Mouse (Mus musculus): ENCODE measurements around the gene Apol7e.
A peak's percentile ranks its signal among the peaks of the same experiment; 100 is the strongest.
"Not testable (repeated sequence)": the region's sequence is repeated elsewhere in the genome, so short reads cannot be mapped to it uniquely, and the experiment has no call there.

Gene Apol7e

DNA sequence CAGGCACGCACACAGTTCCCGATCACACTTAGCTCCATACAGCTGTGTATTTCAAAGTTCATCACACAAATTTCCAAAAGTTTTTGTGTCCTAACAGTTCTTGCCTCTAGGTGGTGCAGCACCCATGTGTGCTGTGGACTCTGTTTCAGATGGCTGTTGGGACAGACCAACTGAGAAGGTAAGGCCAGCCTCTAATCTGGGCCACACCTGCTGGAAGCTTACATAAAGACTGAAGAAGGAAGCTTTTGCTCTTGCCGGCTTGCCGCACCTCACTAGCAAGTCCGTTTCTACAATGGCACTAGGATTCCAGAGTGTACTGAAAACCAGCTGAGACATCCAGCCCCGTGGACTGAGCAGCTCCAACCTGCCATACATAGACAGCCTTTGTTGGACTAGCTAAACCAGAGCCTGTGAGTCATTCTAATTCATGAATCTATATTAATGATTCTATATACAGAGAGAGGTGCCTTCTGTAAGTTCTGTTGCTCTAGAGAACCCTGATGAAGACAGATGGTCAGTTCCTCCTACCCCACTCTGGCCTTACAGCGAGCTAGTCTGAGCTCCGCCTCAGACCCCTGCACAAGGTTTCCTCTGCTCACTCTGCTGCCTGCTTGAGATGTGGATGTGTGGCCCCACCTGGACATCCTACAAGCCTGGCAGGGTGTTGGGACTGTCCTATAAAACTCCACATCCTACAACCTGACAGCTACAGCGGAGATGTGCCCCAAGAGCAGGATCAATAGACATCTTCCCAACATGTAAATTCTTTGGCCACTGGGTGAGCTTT, 42.0 kb downstream of the Apol7e start:
- no peak for DNase-seq (ENCODE audit: low spot score in 2 of 2)

DNA sequence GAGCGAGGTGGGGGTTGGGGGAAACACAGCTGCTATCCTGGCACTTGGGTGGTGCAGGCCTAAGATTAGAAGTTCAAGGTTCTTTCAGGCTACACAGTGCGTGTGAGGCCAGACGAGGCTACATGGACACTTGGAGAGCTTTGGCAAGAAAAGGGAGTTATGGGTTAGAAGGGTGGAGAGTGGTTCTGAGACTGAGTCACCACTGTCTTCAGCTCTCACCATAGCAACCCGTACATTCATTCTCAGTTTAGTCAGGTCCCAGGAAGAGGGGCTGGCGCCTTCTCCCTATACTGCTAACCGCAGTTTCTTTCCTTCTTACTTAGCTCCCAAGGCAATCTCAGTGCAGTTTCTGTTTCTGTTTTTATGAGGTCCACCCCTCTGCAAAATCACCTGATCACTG, 42.9 kb downstream of the Apol7e start:
- not testable (repeated sequence) for DNase-seq (ENCODE audit: low spot score in 2 of 2)

DNA sequence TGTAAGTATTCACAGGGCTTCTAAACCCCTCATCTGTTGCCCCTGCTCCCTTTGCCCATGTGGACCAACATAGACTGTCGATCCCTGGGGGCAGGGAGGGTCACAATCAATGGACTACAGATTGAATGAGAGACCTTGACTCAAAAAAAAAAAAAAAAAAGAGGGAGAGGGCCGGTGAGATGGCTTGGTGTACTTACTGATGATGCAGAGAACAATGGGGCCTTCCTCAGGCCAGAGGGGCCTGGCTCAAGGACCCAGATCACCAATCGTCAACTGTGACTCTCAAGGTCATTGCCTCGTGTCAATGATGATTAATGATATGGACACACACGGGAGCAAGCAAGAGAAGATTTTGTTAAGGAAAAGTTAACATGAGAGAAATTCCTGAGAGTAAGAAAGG, 46.0 kb downstream of the Apol7e start:
- DNase-seq (ENCODE audit: low spot score in 2 of 2): no peak

DNA sequence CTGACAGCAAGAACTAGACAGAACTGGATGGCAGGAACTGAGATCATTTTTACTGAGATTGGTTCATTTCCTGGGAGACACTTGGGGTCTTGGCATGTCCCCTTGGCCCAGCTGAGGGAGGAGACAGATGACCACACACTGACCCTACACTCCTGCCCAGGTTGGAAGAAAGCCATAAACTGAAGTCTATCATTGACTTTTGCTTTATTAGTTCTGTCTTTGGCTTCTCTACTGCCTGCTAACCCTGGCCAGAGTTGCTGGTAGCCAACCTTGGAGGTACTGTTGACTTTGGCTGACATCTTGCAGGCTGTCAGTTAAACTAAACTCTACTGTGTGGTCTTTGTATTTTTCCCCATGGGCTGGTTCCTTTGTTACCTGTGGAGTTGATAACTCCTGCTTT, 46.4 kb downstream of the Apol7e start:
- DNase-seq (ENCODE audit: low spot score in 2 of 2): no peak

DNA sequence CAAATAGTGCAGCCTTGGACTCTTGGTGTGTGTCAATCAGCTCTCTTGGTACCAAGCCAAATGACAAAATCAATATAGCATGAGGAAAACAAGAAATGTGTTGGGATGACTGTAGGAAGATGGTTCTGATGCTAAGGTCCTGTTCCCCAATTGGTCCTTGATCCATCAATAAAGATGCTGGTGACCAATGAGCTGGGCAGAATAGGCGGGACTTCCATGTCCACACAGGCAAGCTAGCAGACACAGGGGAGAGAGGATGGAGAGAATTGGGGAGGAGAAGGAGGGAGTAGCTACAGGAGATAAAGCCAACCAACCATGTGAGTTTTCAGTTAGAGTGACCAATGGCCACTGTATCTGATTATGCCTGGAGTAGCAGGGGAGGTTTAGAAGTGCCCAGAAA, 47.7 kb downstream of the Apol7e start:
- DNase-seq (ENCODE audit: low spot score in 2 of 2): no peak

DNA sequence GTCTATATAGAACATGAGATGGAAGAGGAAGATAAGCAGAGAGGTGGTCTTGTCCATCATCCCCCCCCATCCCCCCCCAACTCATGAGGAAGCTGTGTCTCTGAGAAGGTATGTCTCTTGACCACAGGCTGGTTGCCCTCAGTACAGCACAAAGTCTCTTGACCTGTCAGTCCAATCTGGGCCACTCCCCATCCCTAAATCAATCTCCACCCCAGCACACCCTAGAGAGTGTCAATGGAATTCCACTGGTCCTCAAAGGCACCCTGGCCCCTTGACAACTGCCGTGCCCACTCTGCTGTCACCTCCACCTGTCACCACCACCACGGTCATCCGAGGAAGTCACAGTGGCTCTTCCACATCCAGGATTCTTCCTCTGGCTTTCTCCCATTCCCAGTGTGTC, 49.8 kb downstream of the Apol7e start:
- no peak for DNase-seq (ENCODE audit: low spot score in 2 of 2)

DNA sequence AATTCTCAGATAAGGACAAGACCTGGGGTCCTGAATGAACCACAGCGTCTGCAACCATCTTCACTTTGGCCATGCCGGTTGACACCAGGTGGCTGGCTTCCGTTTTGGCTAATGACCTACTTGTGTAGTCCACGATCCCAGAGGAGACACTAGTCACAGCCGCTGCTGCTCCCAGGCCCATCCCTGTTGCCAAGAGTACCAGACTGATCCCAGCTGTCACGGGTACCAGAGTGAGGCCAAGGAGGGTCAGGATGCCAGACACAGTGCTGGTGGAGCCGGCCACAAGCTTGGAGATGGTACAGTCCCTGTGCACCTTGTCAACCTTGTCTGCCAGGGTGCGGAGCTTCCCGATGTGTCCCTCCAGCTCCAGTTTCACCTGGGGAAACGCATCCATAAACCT, 51.1 kb downstream of the Apol7e start:
- no peak for DNase-seq (ENCODE audit: low spot score in 2 of 2)

DNA sequence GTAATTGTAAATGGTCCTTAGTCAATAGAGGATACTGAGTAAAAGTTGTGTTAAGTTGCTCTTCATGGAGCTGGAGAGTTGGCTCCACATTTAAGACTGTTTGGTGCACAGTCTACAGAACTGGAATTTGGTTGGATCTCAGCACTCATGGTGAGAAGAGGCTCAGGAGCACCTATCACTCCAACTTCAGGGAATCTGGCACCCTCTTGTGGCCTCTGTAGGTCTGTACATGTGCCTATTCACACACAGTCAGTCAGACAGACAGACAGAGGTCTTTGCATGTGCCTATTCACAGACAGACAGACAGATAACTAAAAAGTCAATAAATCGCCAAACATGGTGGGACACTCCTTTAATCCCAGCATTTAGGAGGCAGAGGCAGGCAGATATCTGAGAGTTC, 51.8 kb downstream of the Apol7e start:
- no peak for DNase-seq (ENCODE audit: low spot score in 2 of 2)

DNA sequence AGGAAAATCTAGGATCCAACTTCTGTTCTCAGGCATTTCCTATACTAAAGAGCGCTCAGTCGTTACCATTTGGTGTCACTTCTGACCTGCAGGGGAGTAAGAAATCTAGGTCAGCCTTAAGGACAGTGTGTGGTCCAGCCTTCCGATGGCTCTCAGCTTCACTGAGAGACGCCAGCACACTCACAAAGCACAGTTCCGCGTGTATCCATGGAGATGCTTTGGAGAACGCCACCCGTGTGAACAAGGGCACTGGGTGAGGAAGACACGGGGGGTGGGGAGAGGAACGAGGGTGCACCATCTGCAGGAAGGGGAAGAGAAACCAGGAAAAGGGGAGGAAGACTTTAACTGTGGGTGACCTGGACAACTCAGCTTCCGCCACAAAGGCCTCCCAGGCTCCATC, 53.8 kb downstream of the Apol7e start:
- no peak for DNase-seq (ENCODE audit: low spot score in 2 of 2)

DNA sequence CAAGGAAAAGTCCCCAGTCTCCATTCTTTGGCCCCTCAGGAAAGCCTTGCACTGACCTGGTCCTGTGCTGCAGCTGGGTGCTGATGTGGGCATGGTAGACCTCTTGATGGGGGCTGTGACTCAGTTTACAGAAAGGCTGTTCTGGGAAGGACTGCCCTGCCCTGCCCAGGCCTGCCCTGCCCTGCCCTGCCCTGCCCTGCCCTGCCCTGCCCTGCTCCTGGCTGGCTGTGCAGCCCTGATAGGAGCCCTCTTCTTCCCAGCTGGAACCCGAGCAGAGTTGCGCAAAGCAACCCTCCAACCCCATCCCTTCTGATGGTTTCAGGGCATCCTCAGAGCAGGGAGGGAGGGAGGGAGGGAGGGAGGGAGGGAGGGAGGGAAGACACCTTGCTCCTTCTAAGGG, 56.5 kb downstream of the Apol7e start:
- DNase-seq (ENCODE audit: low spot score in 2 of 2): no peak

DNA sequence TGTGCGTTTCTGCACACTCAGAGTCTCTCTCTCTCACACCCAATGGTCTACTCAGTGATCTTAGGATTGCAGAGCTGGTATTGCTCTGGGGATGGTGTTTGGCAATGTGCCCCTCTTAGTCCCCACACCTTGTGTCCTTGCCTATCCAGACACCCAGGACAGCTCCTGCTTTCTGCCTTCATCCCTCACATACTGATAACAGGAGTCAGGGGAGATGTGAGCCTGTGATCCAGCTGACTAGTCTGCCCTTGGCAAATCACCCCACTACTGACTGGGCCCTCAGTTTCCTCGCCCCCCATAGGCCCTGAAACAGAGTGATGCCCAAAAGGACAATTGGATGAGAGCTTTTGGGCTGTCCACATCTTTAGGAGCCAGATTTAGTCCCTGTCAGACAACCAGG, 57.4 kb downstream of the Apol7e start:
- DNase-seq (ENCODE audit: low spot score in 2 of 2): no peak

DNA sequence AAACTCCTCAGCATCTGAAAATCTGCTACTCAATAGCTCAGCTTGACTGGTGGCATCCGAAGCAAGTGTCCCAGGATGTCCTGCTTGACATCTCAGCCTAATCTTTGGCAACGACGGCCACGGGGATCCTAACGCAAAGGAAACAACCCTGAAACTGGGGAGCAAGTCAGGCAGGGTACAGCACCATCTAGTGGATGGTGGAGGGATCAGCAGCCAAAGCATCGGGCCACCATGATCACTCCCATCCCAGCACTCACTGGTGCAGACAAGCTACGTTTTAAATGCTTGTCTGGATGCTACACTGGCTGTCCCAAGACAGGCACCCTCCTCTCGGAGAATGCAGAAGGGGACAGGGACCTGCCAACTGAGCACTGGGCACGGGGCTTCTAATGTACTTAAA, 58.2 kb downstream of the Apol7e start, which contains the start of gene Apol8:
Gene Apol8, minus strand, starts transcription at position 156 of the 400 bp plus-strand sequence.
- DNase-seq (ENCODE audit: low spot score in 2 of 2): peak in 1 of 2 experiments; percentile 45

DNA sequence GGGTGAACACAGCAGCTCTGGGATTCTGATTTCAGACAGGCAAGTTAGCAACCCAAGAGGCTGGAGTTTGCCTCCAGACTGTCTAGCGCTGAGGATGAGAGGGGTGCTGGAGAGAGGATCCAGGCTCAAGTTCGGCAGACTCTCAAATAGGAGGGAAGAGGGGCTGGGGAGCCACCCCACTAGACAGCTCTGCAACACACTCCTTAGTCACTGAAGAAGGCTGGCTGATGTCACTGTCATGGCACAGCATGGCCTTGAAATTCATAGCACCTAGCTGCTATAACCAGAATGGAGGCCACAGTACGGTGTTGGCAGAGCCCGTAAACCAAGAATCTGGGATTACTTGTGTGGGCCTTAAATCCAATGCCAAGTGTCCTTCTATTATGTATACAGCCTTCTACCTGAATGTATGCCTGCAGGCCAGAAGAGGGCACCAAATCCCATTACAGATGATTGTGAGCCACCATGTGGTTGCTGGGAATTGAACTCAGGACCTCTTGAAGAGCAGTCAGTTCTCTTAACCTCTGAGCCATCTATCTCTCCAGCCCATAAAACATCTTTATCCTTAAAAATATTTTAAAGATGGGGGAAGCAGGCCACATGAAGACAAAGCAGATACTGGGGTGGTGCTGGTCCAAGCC, 59.0 kb downstream of the Apol7e start:
- DNase-seq (ENCODE audit: low spot score in 2 of 2): no peak

DNA sequence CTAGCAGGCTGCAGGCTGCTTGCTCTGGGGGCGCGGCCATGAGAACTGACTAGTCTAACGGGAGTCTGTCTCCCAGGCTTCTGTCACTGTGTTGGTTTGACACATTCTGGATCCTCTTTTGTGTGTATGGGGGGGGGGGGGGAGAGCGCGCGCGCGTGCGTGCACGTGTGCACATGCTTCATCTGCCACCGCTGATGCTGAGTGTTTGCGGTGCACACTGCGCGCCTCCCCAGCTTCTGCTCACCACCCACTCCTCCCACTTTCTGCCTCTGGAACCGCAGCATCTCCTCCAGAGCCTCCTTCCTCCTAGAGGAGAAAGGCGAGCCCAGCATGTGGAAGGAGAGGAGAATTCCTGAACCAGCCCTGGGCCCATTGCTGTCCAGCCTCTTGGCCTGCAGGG, 61.4 kb downstream of the Apol7e start:
- DNase-seq (ENCODE audit: low spot score in 2 of 2): no peak

DNA sequence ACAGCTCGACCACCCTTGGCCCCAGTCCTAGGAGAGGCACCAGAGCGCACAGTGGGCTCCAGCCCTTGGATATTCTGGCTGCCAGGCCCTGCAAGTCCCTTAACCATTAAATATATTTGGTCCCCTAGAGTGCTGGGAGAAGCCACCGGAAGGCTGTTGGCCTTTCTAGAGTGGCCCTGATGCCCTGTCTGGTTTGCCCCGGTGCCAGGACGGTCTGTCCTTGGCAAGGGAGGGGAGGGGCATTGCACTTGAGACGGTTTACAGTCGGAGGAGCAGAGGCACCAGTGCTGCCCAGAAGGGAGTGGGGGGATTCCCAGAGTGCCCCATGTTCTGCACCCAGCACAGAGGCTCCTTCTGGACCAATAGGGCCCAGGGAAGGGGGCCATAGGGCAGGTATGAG, 62.4 kb downstream of the Apol7e start:
- DNase-seq (ENCODE audit: low spot score in 2 of 2): no peak

DNA sequence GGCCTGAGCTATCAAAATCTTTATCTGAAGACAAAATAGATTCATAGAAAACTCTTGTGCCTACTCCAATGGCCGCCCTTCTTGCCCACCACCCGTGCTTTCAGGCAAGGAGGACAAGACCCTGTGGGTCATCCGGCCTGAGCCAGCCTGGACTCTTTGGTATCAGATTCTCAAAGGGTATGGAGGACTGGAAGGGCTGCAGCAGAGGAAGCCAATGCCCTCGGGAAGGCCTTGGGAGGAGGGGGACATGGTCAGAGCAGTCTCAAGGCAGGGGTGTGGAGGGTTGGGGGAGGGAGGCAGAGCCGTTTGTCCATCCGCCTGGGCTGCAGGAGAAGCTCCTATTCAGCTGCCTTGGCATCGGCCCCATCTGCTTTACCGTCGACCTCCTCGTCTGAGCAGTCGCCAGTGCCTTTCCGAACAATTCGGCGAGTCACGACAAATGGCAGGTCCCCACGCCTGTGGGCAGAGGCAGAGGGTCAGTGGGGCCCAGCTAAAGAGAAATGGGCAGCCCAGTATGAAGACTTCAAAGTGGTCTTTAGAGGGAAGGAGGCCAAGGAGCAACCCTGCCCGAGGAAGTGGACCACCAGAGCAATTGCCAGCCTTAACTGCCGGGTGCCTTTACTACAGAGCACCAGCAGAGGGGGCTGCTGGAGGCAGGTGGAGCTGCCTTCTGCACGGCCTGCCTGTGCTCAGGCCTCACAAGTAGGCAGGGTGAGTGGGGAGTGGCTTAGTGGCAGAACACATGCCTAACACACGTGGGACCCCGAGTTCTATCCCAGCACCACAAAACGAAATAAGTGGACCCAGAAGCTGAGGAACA, 63.1 kb downstream of the Apol7e start:
- DNase-seq (ENCODE audit: low spot score in 2 of 2): peak in 1 of 2 experiments; percentile 44

DNA sequence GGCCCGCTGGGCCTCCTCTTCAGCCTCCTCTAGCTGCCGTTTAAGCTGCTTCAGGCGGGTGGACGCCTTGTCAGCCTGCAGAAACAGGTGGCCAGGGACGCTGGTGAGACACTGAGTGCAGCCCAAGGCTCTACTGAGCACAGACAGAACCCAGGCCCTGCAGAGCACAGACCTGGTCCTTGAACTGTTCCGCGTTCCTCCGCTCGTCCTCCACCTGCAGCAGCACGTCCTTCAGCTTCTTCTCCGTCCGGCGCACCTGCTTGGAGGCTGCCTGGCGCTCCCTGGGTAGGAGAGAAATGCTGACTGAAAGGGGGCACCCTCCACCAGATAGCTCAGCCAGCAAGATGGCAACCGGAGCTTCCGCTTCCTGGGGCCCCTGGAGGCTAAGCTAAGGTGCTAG, 64.4 kb downstream of the Apol7e start:
- DNase-seq (ENCODE audit: low spot score in 2 of 2): no peak

DNA sequence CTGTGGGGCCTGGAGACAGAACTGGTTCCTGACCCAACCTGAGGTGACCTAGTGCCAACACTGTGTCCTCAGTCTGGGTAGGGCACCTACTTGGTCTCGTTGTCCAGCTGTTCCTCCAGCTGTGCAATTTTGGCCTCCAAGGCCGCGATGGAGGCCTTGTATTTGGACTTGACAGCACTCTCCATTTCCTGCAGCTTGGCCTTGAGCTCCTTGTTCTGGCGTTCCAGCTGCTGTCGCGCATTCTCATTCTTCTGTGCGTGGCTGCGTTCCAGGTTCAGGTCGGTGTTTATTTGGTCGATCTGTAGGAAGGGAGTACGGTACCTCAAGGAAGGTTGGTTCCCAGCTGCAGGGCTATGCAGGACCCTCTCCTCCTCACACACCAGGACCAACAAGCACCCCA, 65.0 kb downstream of the Apol7e start:
- no peak for DNase-seq (ENCODE audit: low spot score in 2 of 2)

DNA sequence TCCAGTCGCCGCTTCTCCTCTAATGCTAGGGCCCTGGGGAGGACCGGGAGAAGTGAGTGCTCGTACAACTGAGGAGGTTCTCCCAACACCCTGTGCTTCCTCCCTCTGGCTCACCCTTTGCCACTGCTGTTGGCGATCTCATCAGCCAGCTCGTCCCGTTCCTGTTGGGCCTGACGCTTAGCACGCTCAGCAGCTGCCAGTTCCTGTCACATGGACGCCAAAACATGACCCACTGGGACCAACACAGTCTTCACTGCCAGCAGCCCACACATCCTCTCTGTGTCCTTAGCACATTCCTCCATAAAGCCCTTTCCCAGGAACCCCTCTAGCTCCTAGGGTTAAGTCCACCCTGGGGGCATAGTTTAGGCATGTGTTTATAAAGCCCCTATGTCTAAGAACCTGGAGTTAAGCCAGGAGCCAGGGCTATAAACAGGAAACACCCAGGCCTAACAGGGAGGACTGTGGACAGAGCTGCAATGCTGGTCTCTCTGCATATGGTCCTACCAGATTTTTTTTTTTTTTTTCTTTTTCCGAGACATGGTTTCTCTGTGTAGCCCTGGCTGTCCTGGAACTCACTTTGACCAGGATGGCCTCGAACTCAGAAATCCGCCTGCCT, 65.8 kb downstream of the Apol7e start:
- DNase-seq (ENCODE audit: low spot score in 2 of 2): no peak

DNA sequence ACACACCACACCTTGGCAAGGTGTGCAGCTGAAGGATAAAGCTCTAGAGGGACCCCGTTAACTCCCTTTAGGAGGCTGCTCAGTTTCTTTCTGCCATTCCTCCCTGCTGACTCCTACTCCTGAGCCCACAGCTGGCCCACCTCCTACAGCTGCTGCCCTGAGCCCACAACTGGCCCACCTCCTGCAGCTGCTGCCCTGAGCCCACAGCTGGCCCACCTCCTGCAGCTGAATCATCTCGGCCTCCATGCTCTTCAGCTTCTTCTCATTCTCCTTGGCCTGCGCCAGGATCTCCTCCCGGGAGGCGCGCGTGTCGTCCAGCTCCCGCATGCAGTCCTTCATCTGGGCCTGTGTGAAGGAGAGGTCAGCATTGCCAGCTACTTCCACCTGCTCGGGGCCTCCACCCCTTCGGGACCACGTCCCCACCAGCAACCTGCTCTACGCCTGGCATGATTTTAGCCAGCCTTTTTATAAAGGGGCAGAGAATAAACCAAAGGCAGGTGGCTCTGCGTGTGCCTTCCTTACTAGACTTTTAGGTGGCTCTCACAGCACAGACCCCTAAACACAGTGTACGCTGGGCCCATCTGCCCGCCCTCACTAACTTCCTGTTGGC, 66.9 kb downstream of the Apol7e start:
- DNase-seq (ENCODE audit: low spot score in 2 of 2): no peak

DNA sequence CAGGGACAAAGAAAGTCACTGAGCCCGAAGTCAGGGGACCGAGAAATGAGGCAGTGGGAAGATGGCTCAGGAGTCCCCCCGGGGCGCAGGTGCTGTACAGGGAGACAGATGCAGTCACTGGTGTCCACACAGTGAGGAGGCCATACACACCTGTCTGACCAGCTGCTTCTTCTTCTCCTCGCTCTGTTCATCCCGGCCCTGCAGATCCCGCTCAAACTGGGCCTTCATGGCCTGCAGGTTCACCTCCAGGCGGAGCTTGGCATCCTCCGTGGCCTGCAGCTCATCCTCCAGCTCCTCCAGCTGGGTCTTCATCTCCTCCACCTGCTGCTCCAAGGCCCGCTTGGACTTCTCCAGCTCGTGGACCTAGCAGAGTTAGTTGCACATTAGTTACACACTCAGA, 68.3 kb downstream of the Apol7e start:
- no peak for DNase-seq (ENCODE audit: low spot score in 2 of 2)
